Mouse (Mus musculus) 3134 (cell line): ENCODE measurements around the gene Cdc42bpb.

ENCODE experiments used
- DNase-seq: peaks from one replicate; pipeline ENCODE4 v3.0.0-alpha.2; 2011; ENCODE audit warnings: low spot score; ENCODE audit not compliant: insufficient read length; ENCODE audit errors: extremely low read depth

The Cdc42bpb gene

GRCm38 (mm10) chr12:111349540-111350231, 27.8 kb downstream of the Cdc42bpb start:
- no peak for DNase-seq

- DNase-seq = no peak
These were observed 33.6 kb downstream of the Cdc42bpb start for GRCm38 (mm10) chr12:111343956-111344355.

- peak; percentile 85 for DNase-seq
These were observed 36.8 kb downstream of the Cdc42bpb start for GRCm38 (mm10) chr12:111340692-111341091.

- no peak for DNase-seq
These were observed 39.6 kb downstream of the Cdc42bpb start for GRCm38 (mm10) chr12:111337864-111338354.

- DNase-seq = no peak
These were observed 44.4 kb downstream of the Cdc42bpb start for GRCm38 (mm10) chr12:111333020-111333605.

GRCm38 (mm10) chr12:111332443-111332842, 45.1 kb downstream of the Cdc42bpb start:
- DNase-seq = no peak

GRCm38 (mm10) chr12:111331573-111331972, 45.9 kb downstream of the Cdc42bpb start:
- DNase-seq = no peak

GRCm38 (mm10) chr12:111329281-111329680, 48.2 kb downstream of the Cdc42bpb start:
- no peak for DNase-seq

GRCm38 (mm10) chr12:111328360-111328759, 49.2 kb downstream of the Cdc42bpb start:
- DNase-seq = no peak

GRCm38 (mm10) chr12:111325744-111326424, 51.6 kb downstream of the Cdc42bpb start:
- no peak for DNase-seq

GRCm38 (mm10) chr12:111324949-111325348, 52.6 kb downstream of the Cdc42bpb start:
- no peak for DNase-seq

GRCm38 (mm10) chr12:111324536-111324935, 53.0 kb downstream of the Cdc42bpb start:
- no peak for DNase-seq

- no peak for DNase-seq
These were observed 54.1 kb downstream of the Cdc42bpb start for GRCm38 (mm10) chr12:111323423-111323822.

GRCm38 (mm10) chr12:111321832-111322231, 55.7 kb downstream of the Cdc42bpb start:
- no peak for DNase-seq

GRCm38 (mm10) chr12:111320549-111320948, 57.0 kb downstream of the Cdc42bpb start:
- DNase-seq = no peak

- DNase-seq = no peak
These were observed 59.8 kb downstream of the Cdc42bpb start for GRCm38 (mm10) chr12:111317694-111318093.

- DNase-seq = no peak
These were observed 63.2 kb downstream of the Cdc42bpb start for GRCm38 (mm10) chr12:111314273-111314672.

- no peak for DNase-seq
These were observed 65.7 kb downstream of the Cdc42bpb start for GRCm38 (mm10) chr12:111311775-111312174.

- no peak for DNase-seq
These were observed 67.6 kb downstream of the Cdc42bpb start for GRCm38 (mm10) chr12:111309931-111310330.

GRCm38 (mm10) chr12:111309256-111309655, 68.3 kb downstream of the Cdc42bpb start:
- DNase-seq = no peak

GRCm38 (mm10) chr12:111306821-111307220, 70.7 kb downstream of the Cdc42bpb start:
- DNase-seq = no peak
